Mouse (Mus musculus): ENCODE data around the gene Gm36079.
"Not testable (repeated sequence)": the region's sequence is repeated elsewhere in the genome, so short reads cannot be mapped to it uniquely, and the experiment has no call there.

Gene Gm36079

GRCm38 (mm10) chr13:120015348-120016007 is 11.3 kb downstream of the Gm36079 start:
- not testable (repeated sequence) for DNase-seq (ENCODE audit: low spot score)

GRCm38 (mm10) chr13:120013962-120014361 is 12.8 kb downstream of the Gm36079 start:
- DNase-seq (ENCODE audit: low spot score): not testable (repeated sequence)

- DNase-seq (ENCODE audit: low spot score): not testable (repeated sequence)
Measured at GRCm38 (mm10) chr13:120013544-120013943, 13.3 kb downstream of the Gm36079 start.

GRCm38 (mm10) chr13:120010068-120010467 is 16.7 kb downstream of the Gm36079 start:
- not testable (repeated sequence) for DNase-seq (ENCODE audit: low spot score)

GRCm38 (mm10) chr13:119999215-119999614 is 27.6 kb downstream of the Gm36079 start:
- DNase-seq (ENCODE audit: low spot score): not testable (repeated sequence)

GRCm38 (mm10) chr13:119998442-119999086 is 28.2 kb downstream of the Gm36079 start:
- not testable (repeated sequence) for DNase-seq (ENCODE audit: low spot score)

GRCm38 (mm10) chr13:119991917-119992496 is 34.8 kb downstream of the Gm36079 start:
- DNase-seq (ENCODE audit: low spot score): not testable (repeated sequence)

GRCm38 (mm10) chr13:119991264-119991663 is 35.5 kb downstream of the Gm36079 start:
- not testable (repeated sequence) for DNase-seq (ENCODE audit: low spot score)

Data from retina, embryonic 14.5 days (tissue).